Mouse (Mus musculus): Measurements from ENCODE around the gene Cd83. TPM values are rescaled to one million over a fixed set of nuclear protein-coding genes. Genes with fewer than 3 reads are reported as not detected.

Cd83 gene
- polyA plus RNA-seq, 1 experiment from 2014 or later = 1.3 TPM

DNA sequence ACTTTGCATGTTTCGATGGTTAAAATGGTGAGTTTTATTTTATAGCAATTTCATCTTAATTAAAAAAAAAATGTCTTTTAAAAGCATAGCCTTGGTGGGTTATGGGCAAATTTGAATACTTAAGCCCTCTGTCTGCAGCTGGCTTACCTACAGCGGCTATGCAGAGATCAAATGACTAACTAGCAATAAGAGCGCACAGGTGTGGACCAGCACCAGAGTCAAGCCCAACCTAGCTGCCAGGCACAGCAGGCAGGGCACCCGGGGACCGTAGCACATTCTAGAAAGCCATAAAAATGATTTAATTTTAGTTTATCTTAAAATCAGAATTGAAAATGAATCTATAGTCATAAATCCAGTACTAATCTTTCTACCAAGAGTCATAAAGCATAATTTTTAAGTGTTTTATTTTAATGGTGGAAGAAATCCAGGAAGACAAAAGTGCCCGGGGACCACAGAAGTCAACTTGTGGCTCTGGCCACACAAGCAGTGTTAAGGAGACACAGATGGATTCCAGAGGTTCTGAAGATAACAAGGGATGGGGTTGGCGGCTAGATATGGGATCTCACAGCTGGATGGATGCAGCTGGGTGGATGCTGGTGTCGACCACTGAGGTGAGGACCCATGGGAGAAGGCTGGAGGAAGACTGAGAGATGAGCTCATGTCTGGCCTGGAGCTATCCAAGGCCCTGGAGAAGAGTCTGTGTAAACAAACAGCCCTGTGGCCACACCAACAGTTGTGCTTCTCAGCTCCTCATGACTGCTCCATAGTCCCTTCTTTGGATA is 46.5 kb downstream of the Cd83 start:
- Histone ChIP-seq H3K27ac (ENCODE audit: low read depth, low read length) (no peak overlapping the region), H3K4me3 (ENCODE audit: low read depth, low read length) (no peak overlapping the region), H3K4me1 (replicated peaks; ENCODE audit: control insufficient read depth, insufficient read depth, low read length) (no peaks in the 10 kb centered on the region), H3K9me3 (ENCODE audit: control insufficient read depth, low read length) (no peaks in the 10 kb centered on the region), H3K27me3 (replicated peaks; ENCODE audit: control insufficient read depth, insufficient read depth, low read length) (no peaks in the 10 kb centered on the region), H3K9ac (ENCODE audit: low read depth, low read length) (no peak overlapping the region), H3K4me2 (no peak overlapping the region), H3K36me3 (ENCODE audit: control insufficient read depth, insufficient read depth, low read length) (no peaks in the 10 kb centered on the region)
- no peak for ATAC-seq (replicated peaks; ENCODE audit: low FRiP score)
- DNase-seq (ENCODE audit: low spot score) = no peak
- WGBS = 79% methylated on average over 8 of the region's 8 CpGs

DNA sequence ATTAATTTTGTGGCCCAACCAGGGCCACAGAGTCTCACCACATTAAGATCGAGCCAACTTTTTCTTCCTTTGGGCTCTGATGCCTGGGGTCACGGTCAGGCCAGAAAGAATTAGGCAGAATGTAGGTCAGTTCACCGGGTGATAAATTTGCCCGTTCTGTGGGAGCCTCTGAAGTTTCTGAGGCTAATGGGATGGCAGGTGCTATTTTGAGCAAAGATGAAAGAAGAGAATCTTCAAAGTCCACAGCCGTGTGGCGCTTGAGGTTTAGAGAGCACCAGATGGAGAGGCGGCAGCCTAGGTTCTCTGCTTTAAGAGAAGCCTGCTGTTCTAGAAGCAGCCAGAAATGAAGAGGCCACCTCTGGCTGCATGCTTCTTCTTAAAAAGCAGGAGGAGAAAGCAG is 48.2 kb downstream of the Cd83 start:
- no peaks in the 10 kb centered on the region; the same call in 1 of the 2 replicates for H3K27me3 ChIP-seq (replicated peaks; ENCODE audit: control insufficient read depth, insufficient read depth, low read length)
- no peaks in the 10 kb centered on the region for H3K36me3 ChIP-seq (ENCODE audit: control insufficient read depth, insufficient read depth, low read length)
- H3K27ac ChIP-seq (ENCODE audit: low read depth, low read length) = no peak overlapping the region
- ATAC-seq (replicated peaks; ENCODE audit: low FRiP score) = no peak
- H3K9me3 ChIP-seq (ENCODE audit: control insufficient read depth, low read length) = no peaks in the 10 kb centered on the region
- DNase-seq (ENCODE audit: low spot score) = no peak
- 58% methylated on average over 7 of the region's 7 CpGs for WGBS
- H3K4me1 ChIP-seq (replicated peaks; ENCODE audit: control insufficient read depth, insufficient read depth, low read length) = no peaks in the 10 kb centered on the region
- no peak overlapping the region for H3K4me3 ChIP-seq (ENCODE audit: low read depth, low read length)
- no peak overlapping the region for H3K9ac ChIP-seq (ENCODE audit: low read depth, low read length)
- H3K4me2 ChIP-seq = no peak overlapping the region

DNA sequence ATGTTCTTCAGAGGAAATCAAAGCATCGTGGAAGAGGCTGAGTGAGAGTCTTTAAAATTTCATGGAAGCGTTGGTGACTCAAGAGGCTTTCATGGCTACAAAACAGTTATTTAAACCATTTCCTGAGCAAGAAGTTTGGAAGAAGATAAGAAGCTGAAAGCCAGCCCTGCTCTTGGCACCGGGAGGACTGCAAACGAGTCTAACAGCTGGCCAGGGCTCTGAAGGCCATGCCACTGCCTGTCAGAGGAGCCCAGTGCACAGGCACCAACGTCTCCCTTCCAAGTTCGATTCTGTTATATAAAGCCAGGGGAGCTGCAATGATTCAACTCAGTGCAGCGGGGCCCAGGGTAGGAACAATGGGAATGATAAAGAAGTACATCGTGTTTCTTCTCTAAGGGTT is 51.8 kb downstream of the Cd83 start:
- no peak for DNase-seq (ENCODE audit: low spot score)
- Histone ChIP-seq H3K27me3 (replicated peaks; ENCODE audit: control insufficient read depth, insufficient read depth, low read length) (no peaks in the 10 kb centered on the region; the same call in 1 of the 2 replicates), H3K4me1 (replicated peaks; ENCODE audit: control insufficient read depth, insufficient read depth, low read length) (no peaks in the 10 kb centered on the region), H3K36me3 (ENCODE audit: control insufficient read depth, insufficient read depth, low read length) (no peaks in the 10 kb centered on the region), H3K4me3 (ENCODE audit: low read depth, low read length) (no peak overlapping the region), H3K27ac (ENCODE audit: low read depth, low read length) (no peak overlapping the region), H3K9me3 (ENCODE audit: control insufficient read depth, low read length) (no peaks in the 10 kb centered on the region), H3K4me2 (no peak overlapping the region), H3K9ac (ENCODE audit: low read depth, low read length) (no peak overlapping the region)
- ATAC-seq (replicated peaks; ENCODE audit: low FRiP score) = no peak
- 33% methylated on average over 8 of the region's 8 CpGs for WGBS

DNA sequence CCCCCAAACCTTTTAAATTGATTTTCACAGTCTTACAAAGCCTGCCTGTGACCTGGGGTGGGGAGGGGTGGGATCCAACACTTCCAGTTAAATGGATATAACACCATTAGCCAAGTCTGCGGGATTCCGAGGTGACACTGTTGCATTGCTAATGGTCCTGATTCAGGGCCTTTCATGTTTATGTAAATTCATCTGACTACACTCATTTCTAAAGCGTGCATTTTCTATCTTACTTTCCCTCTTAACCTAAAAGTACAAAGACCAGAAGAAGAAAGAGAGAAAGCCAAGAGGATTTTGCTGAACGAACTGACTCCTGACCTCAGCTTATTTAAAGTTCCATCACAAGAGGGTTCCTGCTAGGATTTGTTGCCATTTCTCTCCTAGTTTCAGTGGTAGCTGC is 53.2 kb downstream of the Cd83 start:
- no peak for ATAC-seq (replicated peaks; ENCODE audit: low FRiP score)
- no peak overlapping the region for H3K9ac ChIP-seq (ENCODE audit: low read depth, low read length)
- no peak overlapping the region for H3K27ac ChIP-seq (ENCODE audit: low read depth, low read length)
- no peak overlapping the region for H3K4me3 ChIP-seq (ENCODE audit: low read depth, low read length)
- no peak for DNase-seq (ENCODE audit: low spot score)
- no peaks in the 10 kb centered on the region for H3K4me1 ChIP-seq (replicated peaks; ENCODE audit: control insufficient read depth, insufficient read depth, low read length)
- 53% methylated on average over 4 of the region's 4 CpGs for WGBS
- no peak overlapping the region for H3K4me2 ChIP-seq
- no peaks in the 10 kb centered on the region; the same call in 1 of the 2 replicates for H3K27me3 ChIP-seq (replicated peaks; ENCODE audit: control insufficient read depth, insufficient read depth, low read length)
- H3K9me3 ChIP-seq (ENCODE audit: control insufficient read depth, low read length) = no peaks in the 10 kb centered on the region
- no peaks in the 10 kb centered on the region for H3K36me3 ChIP-seq (ENCODE audit: control insufficient read depth, insufficient read depth, low read length)

DNA sequence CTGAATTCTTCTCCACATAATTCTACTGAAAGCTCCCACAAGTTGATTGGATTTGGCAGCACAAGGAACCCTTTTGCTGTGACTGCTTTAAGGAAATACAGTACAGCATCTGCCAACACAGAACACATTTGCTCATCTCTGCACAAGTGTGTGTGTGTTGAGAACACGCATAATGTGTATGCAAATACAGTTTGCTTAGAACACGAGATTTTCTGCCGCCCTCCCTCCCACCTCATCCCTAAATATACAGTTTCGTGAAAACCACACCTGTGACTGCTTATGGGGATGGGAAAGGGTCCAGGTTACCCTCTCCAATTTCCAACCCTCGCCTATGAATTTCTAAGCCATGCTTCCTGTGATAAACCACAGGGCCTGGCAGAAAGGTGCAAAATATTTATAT is 60.6 kb downstream of the Cd83 start:
- Histone ChIP-seq H3K4me1 (replicated peaks; ENCODE audit: control insufficient read depth, insufficient read depth, low read length) (no peaks in the 10 kb centered on the region), H3K9me3 (ENCODE audit: control insufficient read depth, low read length) (no peaks in the 10 kb centered on the region), H3K27ac (ENCODE audit: low read depth, low read length) (no peak overlapping the region), H3K4me2 (no peak overlapping the region), H3K36me3 (ENCODE audit: control insufficient read depth, insufficient read depth, low read length) (no peaks in the 10 kb centered on the region), H3K4me3 (ENCODE audit: low read depth, low read length) (no peak overlapping the region), H3K9ac (ENCODE audit: low read depth, low read length) (no peak overlapping the region), H3K27me3 (replicated peaks; ENCODE audit: control insufficient read depth, insufficient read depth, low read length) (no peaks in the 10 kb centered on the region)
- WGBS = 80% methylated on average over 5 of the region's 5 CpGs
- no peak for DNase-seq (ENCODE audit: low spot score)
- ATAC-seq (replicated peaks; ENCODE audit: low FRiP score) = no peak

DNA sequence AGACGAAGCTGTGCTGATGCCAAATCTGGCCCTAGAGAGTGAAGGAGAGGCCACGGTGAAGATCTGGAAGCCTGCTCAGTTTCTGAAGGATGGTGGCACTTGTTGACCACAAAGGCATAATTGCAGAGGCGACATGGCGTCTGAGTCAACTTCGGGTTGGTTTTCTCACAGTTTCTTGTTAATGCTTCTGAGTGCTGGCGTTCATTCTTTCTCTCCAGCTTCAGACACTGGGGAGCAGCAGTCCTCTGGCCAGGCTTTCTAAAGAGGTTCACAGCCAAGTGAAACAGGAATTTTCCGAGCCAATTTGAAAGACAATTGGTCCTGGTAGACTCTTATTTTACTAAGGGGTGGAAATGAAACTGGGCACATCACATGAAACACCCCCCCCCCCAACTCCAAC is 62.6 kb downstream of the Cd83 start:
- Histone ChIP-seq H3K4me3 (ENCODE audit: low read depth, low read length) (no peak overlapping the region), H3K36me3 (ENCODE audit: control insufficient read depth, insufficient read depth, low read length) (no peaks in the 10 kb centered on the region), H3K9me3 (ENCODE audit: control insufficient read depth, low read length) (no peaks in the 10 kb centered on the region), H3K4me2 (no peak overlapping the region), H3K4me1 (replicated peaks; ENCODE audit: control insufficient read depth, insufficient read depth, low read length) (no peaks in the 10 kb centered on the region), H3K27ac (ENCODE audit: low read depth, low read length) (no peak overlapping the region), H3K9ac (ENCODE audit: low read depth, low read length) (no peak overlapping the region), H3K27me3 (replicated peaks; ENCODE audit: control insufficient read depth, insufficient read depth, low read length) (no peaks in the 10 kb centered on the region)
- no peak for DNase-seq (ENCODE audit: low spot score)
- no peak for ATAC-seq (replicated peaks; ENCODE audit: low FRiP score)
- 78% methylated on average over 7 of the region's 7 CpGs for WGBS

DNA sequence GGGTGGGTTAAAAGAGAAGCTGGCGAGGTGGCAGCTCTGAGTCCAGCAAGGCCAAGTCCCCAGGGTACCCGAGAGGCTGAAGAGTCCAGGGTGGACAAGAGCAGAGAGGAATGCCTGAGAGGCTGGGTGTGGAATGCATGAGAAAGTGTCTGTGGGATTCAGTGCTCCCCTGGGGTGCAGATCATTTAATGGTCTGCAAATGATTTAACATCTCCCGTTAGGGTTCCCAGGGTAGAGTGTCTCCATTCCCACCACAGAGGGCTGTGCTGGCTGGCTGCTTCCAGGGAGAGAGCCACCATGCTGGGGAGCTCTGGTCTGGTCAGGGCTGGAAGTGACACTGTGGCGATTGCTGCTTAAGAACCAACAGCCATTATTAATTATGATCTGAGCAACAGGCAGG is 65.2 kb downstream of the Cd83 start:
- no peaks in the 10 kb centered on the region for H3K36me3 ChIP-seq (ENCODE audit: control insufficient read depth, insufficient read depth, low read length)

DNA sequence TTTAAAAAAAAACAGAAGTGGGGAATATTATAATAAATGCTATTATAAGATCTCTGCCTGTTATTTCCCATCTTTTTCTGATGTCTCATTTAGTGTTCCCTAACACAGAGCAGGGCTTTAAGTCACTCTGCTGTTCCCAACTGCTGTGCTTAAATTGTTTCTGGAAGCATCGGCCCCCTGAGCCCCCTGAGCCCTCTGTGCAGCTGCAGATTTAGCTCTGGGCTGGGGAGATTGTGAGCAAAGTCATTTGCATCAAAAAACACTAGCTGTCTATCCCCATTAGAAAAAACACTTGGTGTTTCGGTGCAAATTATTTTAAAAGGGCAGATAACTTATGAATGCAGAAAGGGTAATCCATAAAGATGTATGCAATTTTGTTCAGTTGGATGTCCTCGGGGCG is 66.5 kb downstream of the Cd83 start:
- H3K4me1 ChIP-seq (replicated peaks; ENCODE audit: control insufficient read depth, insufficient read depth, low read length) = no peaks in the 10 kb centered on the region
- 71% methylated on average over 4 of the region's 4 CpGs for WGBS
- H3K36me3 ChIP-seq (ENCODE audit: control insufficient read depth, insufficient read depth, low read length) = no peaks in the 10 kb centered on the region
- no peak overlapping the region for H3K27ac ChIP-seq (ENCODE audit: low read depth, low read length)
- no peak overlapping the region for H3K9ac ChIP-seq (ENCODE audit: low read depth, low read length)
- no peak for ATAC-seq (replicated peaks; ENCODE audit: low FRiP score)
- no peaks in the 10 kb centered on the region for H3K27me3 ChIP-seq (replicated peaks; ENCODE audit: control insufficient read depth, insufficient read depth, low read length)
- no peaks in the 10 kb centered on the region for H3K9me3 ChIP-seq (ENCODE audit: control insufficient read depth, low read length)
- no peak overlapping the region for H3K4me2 ChIP-seq
- H3K4me3 ChIP-seq (ENCODE audit: low read depth, low read length) = no peak overlapping the region
- DNase-seq (ENCODE audit: low spot score) = no peak

More for the DNA sequence above, 65.2 kb downstream of the Cd83 start:
- no peaks in the 10 kb centered on the region for H3K4me1 ChIP-seq (replicated peaks; ENCODE audit: control insufficient read depth, insufficient read depth, low read length)
- H3K9me3 ChIP-seq (ENCODE audit: control insufficient read depth, low read length) = no peaks in the 10 kb centered on the region
- H3K9ac ChIP-seq (ENCODE audit: low read depth, low read length) = no peak overlapping the region
- DNase-seq (ENCODE audit: low spot score) (no peak), ATAC-seq (replicated peaks; ENCODE audit: low FRiP score) (no peak)
- no peak overlapping the region for H3K4me3 ChIP-seq (ENCODE audit: low read depth, low read length)
- H3K27ac ChIP-seq (ENCODE audit: low read depth, low read length) = no peak overlapping the region
- 44% methylated on average over 4 of the region's 4 CpGs for WGBS
- no peaks in the 10 kb centered on the region for H3K27me3 ChIP-seq (replicated peaks; ENCODE audit: control insufficient read depth, insufficient read depth, low read length)
- no peak overlapping the region for H3K4me2 ChIP-seq
